Mouse (Mus musculus) liver, adult (tissue): ENCODE data around the gene Umodl1.
A peak's percentile ranks its signal among the peaks of the same experiment; 100 is the strongest.

Source experiments
- GATA4 ChIP-seq: IDR thresholded peaks from 2 replicates; pipeline ENCODE4 v1.6.1; 2014; ENCODE audit warnings: mild to moderate bottlenecking, low read length; ENCODE audit not compliant: insufficient replicate concordance

Gene Umodl1

DNA sequence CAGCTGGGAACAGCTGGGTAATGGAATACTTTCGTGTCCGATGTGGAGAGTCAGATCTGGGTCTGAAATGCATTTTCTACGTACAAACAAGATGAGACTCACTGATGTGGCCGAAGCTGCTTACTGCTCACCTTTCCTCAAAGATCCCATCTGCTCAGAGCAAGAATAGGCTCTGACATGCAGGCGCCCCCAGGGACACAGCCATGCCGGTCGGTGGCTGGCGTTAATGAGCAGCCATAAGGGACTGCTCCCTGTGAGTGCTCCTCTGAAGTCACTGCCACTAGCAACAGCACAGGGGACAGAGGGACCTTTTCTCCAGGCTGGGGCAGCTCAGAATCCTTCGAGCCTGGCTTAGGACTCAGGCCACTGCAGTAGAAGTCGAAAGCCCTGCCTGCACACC is at the start of gene Umodl1:
Gene Umodl1, plus strand, starts transcription at position 301 of the 400 bp plus-strand sequence.
- no peak for TF ChIP-seq GATA4

- TF ChIP-seq GATA4: no peak
Observed at GRCm38 (mm10) chr17:30907577-30907976, 46.9 kb upstream of the Umodl1 start.

GRCm38 (mm10) chr17:30910866-30911731 is 43.3 kb upstream of the Umodl1 start:
- no peak for TF ChIP-seq GATA4

DNA sequence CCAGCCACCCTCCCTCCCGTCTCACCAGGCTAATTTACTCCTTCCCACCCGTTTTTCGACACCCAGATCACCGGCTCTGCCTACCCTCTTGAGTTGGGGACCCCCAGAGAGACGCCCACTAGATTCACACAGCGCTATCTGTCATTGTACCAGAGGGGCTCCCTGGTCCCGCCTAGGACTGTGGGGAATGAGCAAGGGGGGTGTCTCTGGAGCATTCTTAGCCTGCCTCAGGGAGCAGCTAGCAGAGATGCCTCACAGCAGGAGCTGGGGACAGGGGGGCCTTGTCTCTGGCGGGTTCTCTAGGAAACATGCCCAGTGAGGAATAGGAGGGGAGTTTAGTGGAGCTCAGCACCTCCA is 42.7 kb upstream of the Umodl1 start:
- TF ChIP-seq GATA4: no peak

GRCm38 (mm10) chr17:30912536-30912935 is 41.9 kb upstream of the Umodl1 start:
- TF ChIP-seq GATA4: no peak

DNA sequence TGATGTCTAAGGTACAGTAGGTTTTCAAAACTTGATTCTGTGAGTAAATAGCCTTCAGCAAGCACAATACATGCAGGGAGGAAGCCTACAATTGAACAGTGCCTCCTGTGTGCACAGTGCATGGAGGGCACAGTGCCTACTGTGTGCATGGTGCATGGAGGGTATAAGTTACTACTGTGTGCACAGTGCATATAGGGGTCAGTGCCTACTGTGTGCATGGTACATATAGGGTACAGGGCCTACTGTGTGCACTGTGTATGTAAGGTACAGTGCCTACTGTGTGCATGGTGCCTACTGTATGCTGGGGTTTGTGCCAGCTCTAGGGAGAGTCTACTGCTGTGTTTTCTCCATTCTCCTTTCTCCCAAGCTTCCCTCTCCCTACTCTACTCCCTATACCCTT is 40.2 kb upstream of the Umodl1 start:
- TF ChIP-seq GATA4: no peak

DNA sequence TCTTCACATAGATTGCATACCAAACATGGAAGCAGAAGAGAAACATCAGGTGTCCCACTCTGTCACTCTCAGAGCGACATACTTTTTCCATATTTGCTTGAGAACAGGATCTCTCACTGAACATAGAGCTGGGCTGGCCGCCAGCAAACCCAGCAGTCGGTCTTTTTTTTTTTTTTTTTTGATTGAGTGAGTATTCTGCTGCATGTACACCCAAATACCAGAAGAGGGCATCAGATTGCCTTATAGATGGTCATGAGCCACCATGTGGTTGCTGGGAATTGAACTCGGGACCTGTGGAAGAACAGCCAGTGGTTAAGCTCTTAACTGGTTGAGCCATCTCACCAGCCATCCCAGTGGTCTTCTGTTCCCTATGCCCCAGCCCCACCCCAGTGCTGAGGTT is 30.9 kb upstream of the Umodl1 start:
- no peak for TF ChIP-seq GATA4

DNA sequence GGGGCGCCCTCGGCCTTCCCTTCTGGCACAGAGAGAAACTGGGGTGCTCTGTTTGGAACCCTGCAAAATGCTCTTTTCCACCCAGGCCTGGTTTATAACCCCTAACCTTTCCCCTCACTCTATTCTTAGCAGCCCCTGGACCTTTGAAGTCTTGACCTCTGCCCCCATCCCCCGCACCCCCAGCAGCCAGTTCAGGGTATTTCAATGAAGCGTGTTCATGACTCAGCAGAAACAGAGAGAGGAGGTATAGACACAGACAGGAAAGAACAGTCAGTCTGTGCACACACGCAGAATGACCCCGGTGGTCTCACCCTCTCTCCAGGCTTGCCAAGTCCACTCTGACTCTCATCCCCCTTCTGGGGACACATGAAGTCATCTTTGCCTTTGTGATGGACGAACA is 23.6 kb upstream of the Umodl1 start:
- no peak for TF ChIP-seq GATA4

DNA sequence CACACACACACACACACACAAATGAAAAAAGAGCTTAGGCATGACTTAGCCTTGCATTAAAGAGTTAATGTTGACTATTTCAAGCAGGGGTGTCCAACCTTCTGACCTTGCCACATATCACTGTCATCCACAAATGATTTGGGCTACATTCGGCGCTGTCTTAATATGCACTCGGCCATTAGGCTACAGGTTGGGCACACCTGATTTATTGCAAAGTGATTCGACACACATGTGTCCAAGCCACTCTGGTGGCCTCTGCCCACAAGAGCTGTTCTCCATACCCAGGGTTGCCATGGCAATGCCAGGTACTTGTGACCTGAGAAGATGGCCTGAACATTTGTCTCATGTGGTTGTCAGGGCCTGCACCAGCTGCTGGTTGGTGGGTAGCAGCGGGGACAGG is 21.6 kb upstream of the Umodl1 start:
- TF ChIP-seq GATA4: no peak

- TF ChIP-seq GATA4: no peak
Observed at GRCm38 (mm10) chr17:30935301-30935700, 19.1 kb upstream of the Umodl1 start.

DNA sequence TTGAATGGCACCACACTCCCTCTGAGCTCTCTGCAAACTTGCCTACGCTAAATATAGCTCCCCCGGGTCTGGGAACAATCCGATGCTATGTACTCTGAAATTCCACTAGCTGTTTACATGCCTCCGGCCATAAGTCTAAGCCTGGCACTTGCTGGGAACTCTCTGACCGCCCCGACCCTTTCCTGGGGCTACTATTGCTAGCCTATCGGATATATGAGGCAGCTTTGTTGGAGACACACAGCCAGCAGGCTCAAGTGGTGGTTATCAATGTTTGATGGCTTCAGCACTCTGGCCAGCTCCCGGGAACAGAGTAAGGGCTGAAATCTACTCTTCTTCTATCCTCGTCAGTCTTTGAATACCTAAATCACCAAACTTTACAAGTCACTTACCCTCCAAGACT is 15.9 kb upstream of the Umodl1 start:
- no peak for TF ChIP-seq GATA4

DNA sequence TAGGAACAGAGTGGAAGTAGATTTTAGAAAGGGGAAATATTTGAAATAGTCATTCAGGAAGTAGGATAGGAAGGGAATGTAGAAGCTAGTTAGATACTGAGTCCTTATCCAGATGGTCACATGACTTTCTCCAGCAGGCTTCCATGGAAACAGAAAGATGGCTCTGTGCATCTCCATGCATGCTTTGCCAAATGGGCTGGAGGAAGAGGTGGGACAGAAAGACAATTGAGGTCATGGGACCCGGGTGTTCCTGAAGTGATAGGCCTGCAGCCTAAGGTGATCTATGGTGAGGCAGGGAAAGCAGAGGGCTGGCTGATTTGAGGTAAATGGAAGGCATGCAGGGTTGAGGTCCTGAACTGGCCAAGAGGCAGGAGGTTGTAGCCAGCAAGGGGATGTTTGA is 6.1 kb upstream of the Umodl1 start:
- peak; percentile 97 for TF ChIP-seq GATA4

- no peak for TF ChIP-seq GATA4
Observed at GRCm38 (mm10) chr17:30950780-30951179, 3.7 kb upstream of the Umodl1 start.

DNA sequence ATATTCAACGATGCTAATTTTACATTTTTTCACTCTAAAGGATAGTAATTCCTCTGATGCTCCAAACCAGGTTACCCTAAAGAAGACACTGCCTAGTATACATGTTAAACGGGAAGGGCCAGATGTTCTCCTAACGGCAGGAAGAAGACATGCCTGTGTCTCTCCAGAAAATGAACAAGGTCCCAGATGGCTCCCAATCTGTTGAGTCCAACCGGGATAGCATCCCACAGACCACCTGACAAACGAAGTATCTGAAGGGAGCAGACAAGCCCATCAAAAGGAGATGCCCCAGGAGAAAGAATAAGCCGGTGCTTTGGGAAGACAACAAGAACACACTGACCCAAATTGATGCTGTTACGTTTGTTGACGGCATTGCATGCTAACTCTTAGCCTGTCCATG is 2.8 kb upstream of the Umodl1 start:
- no peak for TF ChIP-seq GATA4

DNA sequence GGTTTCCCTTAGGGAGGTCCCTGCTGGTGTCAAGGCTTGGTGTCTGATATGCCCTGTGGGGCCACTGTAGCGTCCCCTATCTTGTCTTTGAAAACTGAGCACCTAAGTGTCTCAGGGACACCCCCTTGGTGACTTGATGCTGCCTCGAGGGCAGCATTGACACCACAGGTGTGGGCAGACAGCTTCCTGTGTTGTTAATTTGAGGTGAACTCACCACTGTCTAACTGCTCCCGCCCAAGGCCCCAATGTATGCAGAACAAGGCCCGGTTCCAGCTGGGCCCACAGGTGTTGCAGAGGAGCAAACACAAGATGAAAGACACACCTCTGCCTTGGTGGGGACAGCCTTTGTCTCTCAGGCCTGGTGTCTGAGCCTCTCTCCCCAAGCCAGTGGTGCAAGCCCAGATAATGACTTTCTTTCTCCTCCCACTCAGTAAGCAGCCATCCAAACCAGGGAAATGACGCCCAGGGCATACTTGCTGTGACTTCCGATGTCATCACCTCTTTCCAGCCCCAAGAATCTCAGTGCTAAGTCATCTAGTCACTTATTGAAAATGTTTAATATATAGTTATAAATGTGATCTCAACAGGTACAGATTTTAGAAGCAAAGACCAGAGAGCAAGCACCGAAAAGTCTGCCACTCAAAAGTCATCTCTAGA is 7.6 kb downstream of the Umodl1 start:
- TF ChIP-seq GATA4: no peak

DNA sequence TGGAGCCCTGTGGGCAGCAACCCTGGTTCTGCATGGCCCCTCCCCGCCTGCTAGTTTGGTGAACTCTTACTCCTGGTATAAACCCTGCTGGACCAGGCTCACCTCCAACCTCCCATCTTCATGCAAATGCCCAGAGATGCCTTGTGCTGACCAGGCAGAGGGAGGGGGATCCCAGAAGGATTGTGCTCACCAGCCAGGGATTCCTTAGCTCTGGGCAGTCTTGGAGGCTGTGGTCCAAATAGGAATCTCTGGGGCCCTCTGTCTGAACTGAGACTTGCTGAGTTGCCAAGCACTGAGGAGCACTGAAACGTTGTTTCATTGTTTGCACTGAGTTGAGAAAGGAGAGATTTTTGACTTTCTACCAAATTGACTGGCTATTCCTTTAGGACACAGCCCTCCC is 8.4 kb downstream of the Umodl1 start:
- no peak for TF ChIP-seq GATA4

DNA sequence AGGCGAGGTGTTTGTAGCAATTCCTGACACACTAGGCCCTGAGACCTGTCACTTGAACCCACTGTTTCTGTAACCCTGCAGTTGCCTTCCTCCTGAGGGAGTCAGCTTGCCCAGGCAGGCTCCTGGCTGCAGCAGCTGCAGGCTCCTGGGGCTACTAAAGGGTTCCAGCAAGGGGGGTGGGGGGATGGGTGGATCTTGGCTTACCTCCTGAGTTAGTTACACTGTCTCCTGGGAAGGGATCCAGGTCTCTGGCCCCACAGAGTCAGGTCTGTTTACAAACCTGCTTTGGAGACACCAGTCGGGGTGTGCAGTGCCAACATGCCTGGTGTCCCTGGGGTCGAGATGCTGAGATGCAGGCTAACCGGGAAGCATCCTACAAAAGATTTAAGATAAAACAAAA is 15.5 kb downstream of the Umodl1 start:
- no peak for TF ChIP-seq GATA4
